ENCODE assay signal across 17 mouse cellular contexts in the genomic region with DNA sequence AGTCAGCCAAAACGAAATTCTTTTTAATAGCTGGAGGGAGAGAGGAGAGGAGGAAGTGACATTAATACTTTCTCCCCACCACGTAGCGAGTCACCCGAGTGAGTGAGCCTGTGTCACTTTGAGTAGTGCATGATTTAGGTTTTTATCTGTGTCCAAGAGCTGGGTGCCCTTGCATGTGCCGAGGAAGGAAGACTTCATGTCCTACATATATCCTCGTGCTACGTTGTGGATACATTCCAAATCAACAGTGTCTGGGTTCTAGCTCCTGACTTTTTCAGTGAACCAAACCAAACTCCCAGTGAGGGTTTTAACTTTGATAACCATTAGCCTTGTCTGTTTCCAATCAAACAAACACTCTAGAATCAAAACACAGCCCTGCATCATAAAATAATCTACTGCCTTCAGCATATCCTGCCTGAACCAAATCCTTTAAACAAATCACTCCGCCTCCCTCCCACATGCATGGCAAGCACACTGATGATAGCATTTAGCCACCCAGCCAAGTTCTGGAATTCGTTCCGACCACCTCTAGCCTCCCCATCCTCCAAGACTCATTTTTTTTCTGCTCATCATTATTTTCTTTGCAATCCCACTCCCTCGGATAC. TPM values are rescaled to one million over a fixed set of nuclear protein-coding genes. Genes with fewer than 3 reads are reported as not detected.
DNase-seq lines count a peak whose midpoint lies in the region; ATAC-seq and TF ChIP-seq lines count a peak whose summit lies in the region.
"Had no signal": no experiment of that assay in that cellular context is flagged by ENCODE, and none has a peak within 500 bp of the region (broad histone marks: within the 10 kb centered on the region; RNA-seq: fewer than 3 reads in every experiment).

No protein-coding gene starts in this region.

- H3K36me3 ChIP-seq in lung, postnatal 0 days (ENCODE audit: insufficient read depth, low read length) = no peaks in the 10 kb centered on the region
- H3K36me3 ChIP-seq: forebrain, embryonic 12.5 days; hindbrain, embryonic 13.5 days had no signal

- H3K4me3 ChIP-seq in layer of hippocampus, adult 2 months = no peak overlapping the region
- H3K4me3 ChIP-seq in lung, postnatal 0 days (ENCODE audit: low read depth, low read length) = no peak overlapping the region
- no peak overlapping the region for H3K4me3 ChIP-seq in embryonic fibroblast, embryonic 13.5 days (ENCODE audit: insufficient read depth, low read length)
- H3K4me3 ChIP-seq: forebrain, embryonic 12.5 days; heart, embryonic 10.5 days; hindbrain, embryonic 13.5 days had no signal

- peak; percentile 61 for ATAC-seq in lung, postnatal 0 days
- ATAC-seq: forebrain, embryonic 16.5 days had no signal

- no peak for TF ChIP-seq CTCF in layer of hippocampus, adult 2 months (conservative IDR thresholded peaks at IDR 0.05)
- no peak for TF ChIP-seq CTCF in lung, postnatal 0 days (IDR thresholded peaks at IDR 0.05)
- no peak for TF ChIP-seq CTCF in embryonic fibroblast, embryonic 13.5 days (IDR thresholded peaks at IDR 0.05; ENCODE audit: borderline replicate concordance, insufficient read depth, low read length)

- DNase-seq in layer of hippocampus, adult 2 months (ENCODE audit: low spot score in 2 of 2) = no peak
- DNase-seq in layer of hippocampus, adult 9-11 months = no peak
- DNase-seq in lung, postnatal 0 days (ENCODE audit: low spot score) = peak; percentile 24
- DNase-seq in lung, postnatal 36 days = no peak
- DNase-seq in urinary bladder, postnatal 14 days (ENCODE audit: low spot score) = no peak
- DNase-seq: adrenal gland, adult 2 months; adrenal gland, postnatal 36 days; cerebellum, adult 2 months; cerebellum, postnatal 10 days; gastrocnemius, postnatal 10 days; heart, adult 18-20 months; heart, postnatal 10 days had no signal

- no peaks in the 10 kb centered on the region for H3K4me1 ChIP-seq in lung, postnatal 0 days (ENCODE audit: insufficient read depth, low read depth, low read length)
- H3K4me1 ChIP-seq in embryonic fibroblast, embryonic 13.5 days (ENCODE audit: control insufficient read depth, insufficient read depth, low read length) = peaks cover 17% of the 10 kb centered on the region

- 0 out of 2 replicates have a peak overlapping the region, but pooled peaks have one; percentile 3 for H3K27ac ChIP-seq in layer of hippocampus, adult 2 months
- H3K27ac ChIP-seq in lung, postnatal 0 days (ENCODE audit: low read length) = no peak overlapping the region
- H3K27ac ChIP-seq in embryonic fibroblast, embryonic 13.5 days (ENCODE audit: insufficient read depth, low read length) = peak overlapping the region; percentile 68
- H3K27ac ChIP-seq: forebrain, embryonic 12.5 days; heart, embryonic 10.5 days; hindbrain, embryonic 13.5 days had no signal

- 37% methylated on average over 11 of the region's 11 CpGs for WGBS in lung, postnatal 0 days

- H3K9ac ChIP-seq in lung, postnatal 0 days (replicated peaks; ENCODE audit: low read depth) = no peak overlapping the region
- H3K9ac ChIP-seq: forebrain, embryonic 12.5 days; hindbrain, embryonic 13.5 days had no signal

- no peak for TF ChIP-seq POLR2A in embryonic fibroblast, embryonic 13.5 days (IDR thresholded peaks at IDR 0.05; ENCODE audit: low read depth, low read length)

- no peak overlapping the region for H3K4me2 ChIP-seq in lung, postnatal 0 days (replicated peaks; ENCODE audit: low read depth, low read length)
- H3K4me2 ChIP-seq: forebrain, embryonic 12.5 days; hindbrain, embryonic 13.5 days had no signal

- no peaks in the 10 kb centered on the region for H3K27me3 ChIP-seq in lung, postnatal 0 days (replicated peaks; ENCODE audit: insufficient read depth, low read length)
- H3K27me3 ChIP-seq: forebrain, embryonic 12.5 days; hindbrain, embryonic 13.5 days had no signal

- H3K9me3 ChIP-seq in lung, postnatal 0 days (ENCODE audit: low read length) = no peaks in the 10 kb centered on the region
- H3K9me3 ChIP-seq: forebrain, embryonic 12.5 days; heart, embryonic 10.5 days; hindbrain, embryonic 13.5 days had no signal

- no peak for TF ChIP-seq EP300 in lung, postnatal 0 days (IDR thresholded peaks at IDR 0.05)

RNA-seq across cellular contexts. Expression of gene Akap2, which starts 26.0 kb away (rescaled TPM):
- total RNA-seq in layer of hippocampus, adult 2 months (2021) = 10 to 100 TPM; 46.8 to 52.0 TPM
- 112 and 126 TPM in 2 replicates for polyA plus RNA-seq in lung, postnatal 0 days (2015; fragmentation: Nextera tagmentation; extraction: Ambion mirVana)
- 127 and 162 TPM in 2 replicates for polyA plus RNA-seq in embryonic fibroblast, embryonic 13.5 days (2011; ENCODE audit: insufficient read length, low read depth, missing spikeins)
